Mouse (Mus musculus) B cell, adult 62 days (primary cell): ENCODE data around the gene Mrpl39. TPM values are rescaled to one million over a fixed set of nuclear protein-coding genes. Genes with fewer than 3 reads are reported as not detected.

Experiments
- total RNA-seq: library from RNA; stranded (reverse); gene quantifications from 4 replicates; pipeline ENCODE4 v1.2.4, GENCODE M21; 2023

Gene Mrpl39
- 18.6 to 24.7 TPM (median 21.4 TPM) in 4 replicates for total RNA-seq

GRCm38 (mm10) chr16:84735166-84736105, at the start of gene Mrpl39:
Gene Mrpl39 (minus strand): TSS chr16:84735742.

GRCm38 (mm10) chr16:84774003-84774703, 38.6 kb upstream of the Mrpl39 start, which contains the start of gene Jam2:
Gene Jam2 (plus strand): TSS chr16:84774123.

Other genes with a start within 250 kb of the Mrpl39 start
- not detected in 4 replicates for gene A730009L09Rik, start 220.6 kb downstream of the Mrpl39 start, total RNA-seq
- gene Jam2, start 38.4 kb upstream of the Mrpl39 start, total RNA-seq, result not detected in 4 replicates
- gene Gabpa, start 99.2 kb upstream of the Mrpl39 start, total RNA-seq, result 39.6 to 48.4 TPM (median 43.9 TPM) in 4 replicates
- gene Atp5j, start 99.9 kb upstream of the Mrpl39 start, total RNA-seq, result 109 to 134 TPM (median 126 TPM) in 4 replicates